Mouse (Mus musculus) layer of hippocampus, adult 6 months (tissue): ENCODE results near the gene Nhlrc2. TPM values are rescaled to one million over a fixed set of nuclear protein-coding genes. Genes with fewer than 3 reads are reported as not detected.

Experiments
- long read RNA-seq, 2 experiments: library from polyadenylated mRNA; unstranded; transcript quantifications; one replicate each; pipeline ENCODE4 v2.0.0; 2019 to 2020
- polyA plus RNA-seq: library from polyadenylated mRNA; unstranded; fragments of <200 nt; fragmentation: Nextera tagmentation; gene quantifications from 2 replicates; pipeline ENCODE4 v1.2.3, GENCODE M21; 2021

Gene Nhlrc2
- 1.4 and 2.1 TPM in 2 replicates for polyA plus RNA-seq
- long read RNA-seq, experiment 1, full-length matches to known transcripts: 1 of 5 reads
- long read RNA-seq, experiment 1, partial matches to known transcripts: 0 of 5 reads
- long read RNA-seq, experiment 1, other reads (novel, unspliced or antisense): 4 of 5 reads
- long read RNA-seq, experiment 2, full-length matches to known transcripts: 5 of 35 reads
- long read RNA-seq, experiment 2, partial matches to known transcripts: 11 of 35 reads
- long read RNA-seq, experiment 2, other reads (novel, unspliced or antisense): 19 of 35 reads

DNA sequence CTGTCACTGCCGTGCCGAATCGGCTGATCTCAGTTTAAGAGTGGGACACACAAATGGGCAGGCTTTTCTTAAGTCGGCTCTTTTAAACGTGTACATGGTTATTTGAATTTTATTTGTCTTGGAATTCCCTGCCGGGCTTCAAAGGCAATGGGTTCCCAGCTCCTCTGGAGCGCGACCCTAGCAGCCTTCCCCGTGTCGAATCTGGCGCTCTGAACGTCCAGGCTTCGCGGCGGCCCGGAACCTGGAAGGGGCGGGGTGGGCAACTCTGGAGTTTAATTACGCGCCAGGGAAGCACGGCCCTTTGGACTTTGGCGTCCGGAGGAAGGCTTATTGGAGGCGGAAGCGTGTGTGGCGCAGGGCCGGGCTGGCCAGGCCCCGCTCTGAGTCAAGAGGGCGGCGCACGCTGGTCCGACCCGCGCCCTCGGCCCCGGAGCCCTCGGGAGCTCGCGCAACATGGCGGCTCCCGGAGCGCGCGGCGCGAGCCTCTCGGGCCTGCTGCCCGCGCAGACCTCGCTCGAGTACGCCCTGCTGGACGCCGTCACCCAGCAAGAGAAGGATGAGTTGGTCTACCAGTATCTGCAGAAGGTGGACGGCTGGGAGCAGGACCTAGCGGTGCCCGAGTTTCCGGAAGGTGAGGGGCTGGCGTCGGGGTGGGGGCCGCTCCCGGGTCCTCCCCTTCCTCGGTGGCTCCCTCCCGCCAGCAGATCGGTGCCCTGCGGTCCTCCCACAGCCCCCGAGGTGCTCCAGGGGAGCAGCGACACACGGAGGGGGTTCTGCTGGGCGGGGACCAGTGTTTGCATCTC lies at the start of gene Nhlrc2:
Gene Nhlrc2 (plus strand): TSS at position 32 of the 803 bp plus-strand sequence.

DNA sequence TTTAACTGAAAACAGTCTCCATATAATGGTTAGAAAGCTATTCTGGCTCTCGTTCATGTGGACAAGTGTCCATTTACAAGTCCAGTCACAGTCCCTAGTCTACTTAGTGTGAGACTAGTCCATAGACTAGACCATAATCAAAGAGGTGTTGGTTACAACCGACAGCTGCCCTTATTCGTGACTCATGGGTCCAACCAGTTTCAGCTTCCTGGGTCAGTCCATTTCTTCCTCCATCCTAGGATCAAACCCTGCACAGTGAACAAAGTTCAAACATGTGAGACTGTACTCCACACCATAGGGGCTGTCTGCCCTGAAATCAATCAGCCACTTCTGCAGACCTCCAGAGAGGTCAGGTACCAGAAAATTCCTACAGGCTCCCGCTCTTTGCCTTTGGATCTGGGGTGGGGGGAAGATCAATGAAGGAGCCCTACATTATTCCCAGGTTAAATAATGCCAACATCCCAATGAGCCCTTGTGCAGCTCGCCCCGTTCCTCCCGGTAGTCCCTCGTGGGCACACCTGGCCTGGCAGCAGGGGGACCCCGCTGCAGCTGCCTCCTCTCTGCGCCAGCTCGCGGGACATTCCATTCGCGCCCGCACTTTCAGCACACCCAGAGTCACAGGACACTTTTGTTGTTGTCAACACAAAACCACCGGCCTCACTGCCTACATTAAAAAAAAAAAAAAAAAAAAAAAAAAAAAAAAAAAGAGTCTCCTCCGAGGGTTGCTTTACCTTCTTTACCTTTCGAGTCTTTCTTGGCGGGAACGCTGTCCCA lies 418 bp upstream of the Nhlrc2 start, which contains the start of gene Dclre1a:
Gene Dclre1a (minus strand): TSS at position 767 of the 774 bp plus-strand sequence.

Other genes starting within 250 kb of the Nhlrc2 start
- 0.26 and 0.29 TPM in 2 replicates for gene Nrap, start 158.2 kb upstream of the Nhlrc2 start, polyA plus RNA-seq
- 3.0 and 3.8 TPM in 2 replicates for gene Casp7, start 151.1 kb upstream of the Nhlrc2 start, polyA plus RNA-seq
- 0.09 and 0.15 TPM in 2 replicates for gene Plekhs1, start 86.6 kb upstream of the Nhlrc2 start, polyA plus RNA-seq
- 4.0 and 5.4 TPM in 2 replicates for gene Dclre1a, start within 50 bp of the Nhlrc2 start, polyA plus RNA-seq
- 2.6 and 2.9 TPM in 2 replicates for gene Adrb1, start 173.9 kb downstream of the Nhlrc2 start, polyA plus RNA-seq